Mouse (Mus musculus) C3H10T1/2 (cell line): ENCODE data around the gene Syce1. TPM values are rescaled to one million over a fixed set of nuclear protein-coding genes. Genes with fewer than 3 reads are reported as not detected.

Experiments
- polyA plus RNA-seq, 2 experiments: library from polyadenylated mRNA; unstranded; fragments of >200 nt; fragmentation: generic; extraction: Trizol; gene quantifications; one replicate each; pipeline ENCODE4 v1.2.1; 2012; ENCODE audit warnings: missing spikeins in 2 of 2

Syce1 gene
- polyA plus RNA-seq = not detected

GRCm38 (mm10) chr7:140787406-140788052 lies at the start of gene Syce1:
Gene Syce1, minus strand, starts transcription at chr7:140787852.

GRCm38 (mm10) chr7:140834968-140835757 lies 47.5 kb upstream of the Syce1 start, which contains the start of gene Urah:
Gene Urah, plus strand, starts transcription at chr7:140835018.

DNA sequence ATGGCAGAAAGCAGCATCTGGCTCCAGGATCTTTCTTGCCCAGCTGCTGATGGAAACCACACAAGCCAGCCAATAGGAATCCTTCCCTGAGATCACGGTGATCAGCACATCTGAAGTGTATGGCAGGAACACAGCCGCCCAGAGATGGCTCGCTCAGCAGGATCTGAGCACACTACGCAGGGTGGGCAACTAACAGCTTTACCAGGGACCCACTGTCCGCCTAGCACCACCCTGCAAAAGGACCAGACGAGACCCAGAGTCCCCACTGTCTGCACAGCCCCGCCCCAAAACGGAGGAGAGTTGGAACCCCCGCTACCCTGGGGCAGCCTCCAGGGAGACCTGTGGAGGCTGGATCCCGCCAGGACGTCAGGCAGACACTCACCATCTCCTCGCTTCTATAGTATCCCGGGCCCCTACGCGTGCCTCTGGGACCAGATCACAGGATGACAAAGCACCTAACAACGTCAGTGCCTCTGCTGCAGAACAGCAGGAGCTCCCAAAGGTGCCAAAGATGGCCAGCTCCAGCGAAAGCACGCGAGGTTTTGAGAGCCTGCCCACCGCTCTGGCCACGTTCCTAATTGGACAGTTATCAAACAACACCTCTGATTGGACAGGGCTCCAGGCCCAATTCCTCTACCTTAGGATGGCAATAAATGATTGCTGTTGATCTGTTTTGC lies 34.1 kb upstream of the Syce1 start, which contains the start of gene Zfp941:
Zfp941 (minus strand) TSS at position 526 of the 677 bp plus-strand sequence.

GRCm38 (mm10) chr7:140763447-140764020 lies 24.1 kb downstream of the Syce1 start, which contains the start of gene Cyp2e1:
Gene Cyp2e1, plus strand, starts transcription at chr7:140763739.

Other genes starting within 250 kb of the Syce1 start
- gene Olfr538, start 220.0 kb downstream of the Syce1 start, polyA plus RNA-seq = not detected
- under 1 TPM in 1 of 2 experiments, not detected in 1; under 0.01 TPM for gene Olfr46, start 186.6 kb downstream of the Syce1 start, polyA plus RNA-seq
- gene Olfr61, start 158.9 kb downstream of the Syce1 start, polyA plus RNA-seq = not detected
- not detected for gene Olfr53, start 141.4 kb downstream of the Syce1 start, polyA plus RNA-seq
- gene Olfr539, start 127.9 kb downstream of the Syce1 start, polyA plus RNA-seq = under 1 TPM in 1 of 2 experiments, not detected in 1; under 0.01 TPM
- not detected for gene Olfr45, start 105.9 kb downstream of the Syce1 start, polyA plus RNA-seq
- not detected for gene Olfr541, start 90.6 kb downstream of the Syce1 start, polyA plus RNA-seq
- under 1 TPM in 1 of 2 experiments, not detected in 1; 0.01 TPM for gene Cyp2e1, start 24.1 kb downstream of the Syce1 start, polyA plus RNA-seq
- gene Zfp941, start 34.3 kb upstream of the Syce1 start, polyA plus RNA-seq = under 1 TPM in 1 of 2 experiments, not detected in 1; 0.02 TPM
- under 1 TPM; 0.09 TPM for gene Urah, start 47.2 kb upstream of the Syce1 start, polyA plus RNA-seq
- gene Scgb1c1, start 57.7 kb upstream of the Syce1 start, polyA plus RNA-seq = not detected
- gene Odf3, start 60.0 kb upstream of the Syce1 start, polyA plus RNA-seq = under 1 TPM in 1 of 2 experiments, not detected in 1; 0.05 TPM
- gene Gm45785, start 68.5 kb upstream of the Syce1 start, polyA plus RNA-seq = not detected
- gene Ric8a, start 69.1 kb upstream of the Syce1 start, polyA plus RNA-seq = 10 to 100 TPM; 19.4 to 29.0 TPM
- gene Bet1l, start 69.7 kb upstream of the Syce1 start, polyA plus RNA-seq = 10 to 100 TPM; 11.9 to 31.0 TPM
- 100 to 1,000 TPM in 1 of 2 experiments, 10 to 100 TPM in 1; 91.3 to 207 TPM for gene Psmd13, start 94.1 kb upstream of the Syce1 start, polyA plus RNA-seq
- 10 to 100 TPM in 1 of 2 experiments, 1 to 10 TPM in 1; 7.5 to 19.5 TPM for gene Sirt3, start 94.5 kb upstream of the Syce1 start, polyA plus RNA-seq
- gene Cox8b, start 112.6 kb upstream of the Syce1 start, polyA plus RNA-seq = not detected
- gene Nlrp6, start 133.1 kb upstream of the Syce1 start, polyA plus RNA-seq = under 1 TPM in 1 of 2 experiments, not detected in 1; 0.02 TPM
- 10 to 100 TPM; 13.7 to 29.8 TPM for gene Pgghg, start 153.5 kb upstream of the Syce1 start, polyA plus RNA-seq
- gene Ifitm5, start 162.4 kb upstream of the Syce1 start, polyA plus RNA-seq = 1 to 10 TPM in 1 of 2 experiments, under 1 TPM in 1; 0.25 to 2.7 TPM
- gene Gm45717, start 168.1 kb upstream of the Syce1 start, polyA plus RNA-seq = under 1 TPM; 0.14 to 0.58 TPM
- gene Ifitm2, start 168.1 kb upstream of the Syce1 start, polyA plus RNA-seq = 1,000 to 10,000 TPM; 1,155 to 1,564 TPM
- gene Ifitm1, start 179.4 kb upstream of the Syce1 start, polyA plus RNA-seq = 10 to 100 TPM; 12.2 to 27.4 TPM
- gene Ifitm3, start 222.9 kb upstream of the Syce1 start, polyA plus RNA-seq = 1,000 to 10,000 TPM; 1,553 to 1,705 TPM
- gene Ifitm6, start 230.1 kb upstream of the Syce1 start, polyA plus RNA-seq = 1 to 10 TPM; 2.5 to 4.3 TPM
- not detected for gene Gm17387, start 241.3 kb upstream of the Syce1 start, polyA plus RNA-seq